Mouse (Mus musculus): Measurements from ENCODE around the gene Rpl34.

Gene Rpl34

GRCm38 (mm10) chr3:130730189-130730653, at the start of gene Rpl34:
Gene Rpl34, minus strand, starts transcription at chr3:130730398.
- peak; percentile 93 for DNase-seq (ENCODE audit: low spot score)

- no peak for DNase-seq (ENCODE audit: low spot score)
Measured at GRCm38 (mm10) chr3:130768172-130768571, 38.0 kb upstream of the Rpl34 start.

- DNase-seq (ENCODE audit: low spot score): no peak
Measured at GRCm38 (mm10) chr3:130764091-130764490, 33.9 kb upstream of the Rpl34 start.

GRCm38 (mm10) chr3:130760711-130761435, 30.7 kb upstream of the Rpl34 start:
- peak; percentile 64 for DNase-seq (ENCODE audit: low spot score)

GRCm38 (mm10) chr3:130758157-130758841, 28.1 kb upstream of the Rpl34 start:
- DNase-seq (ENCODE audit: low spot score): no peak

GRCm38 (mm10) chr3:130757117-130757852, 27.1 kb upstream of the Rpl34 start:
- no peak for DNase-seq (ENCODE audit: low spot score)

GRCm38 (mm10) chr3:130749206-130749605, 19.0 kb upstream of the Rpl34 start:
- no peak for DNase-seq (ENCODE audit: low spot score)

- no peak for DNase-seq (ENCODE audit: low spot score)
Measured at GRCm38 (mm10) chr3:130746673-130747619, 16.7 kb upstream of the Rpl34 start.

- no peak for DNase-seq (ENCODE audit: low spot score)
Measured at GRCm38 (mm10) chr3:130737652-130738361, 7.6 kb upstream of the Rpl34 start.

GRCm38 (mm10) chr3:130736758-130737157, 6.6 kb upstream of the Rpl34 start:
- DNase-seq (ENCODE audit: low spot score): no peak

GRCm38 (mm10) chr3:130729472-130730188, 568 bp downstream of the Rpl34 start:
- DNase-seq (ENCODE audit: low spot score): peak; percentile 28

- DNase-seq (ENCODE audit: low spot score): no peak
Measured at GRCm38 (mm10) chr3:130727676-130728075, 2.5 kb downstream of the Rpl34 start.

- DNase-seq (ENCODE audit: low spot score): no peak
Measured at GRCm38 (mm10) chr3:130727036-130727435, 3.2 kb downstream of the Rpl34 start.

- DNase-seq (ENCODE audit: low spot score): no peak
Measured at GRCm38 (mm10) chr3:130725718-130726117, 4.5 kb downstream of the Rpl34 start.

GRCm38 (mm10) chr3:130722733-130723478, 7.3 kb downstream of the Rpl34 start:
- DNase-seq (ENCODE audit: low spot score): no peak

- no peak for DNase-seq (ENCODE audit: low spot score)
Measured at GRCm38 (mm10) chr3:130720225-130720624, 10.0 kb downstream of the Rpl34 start.

- DNase-seq (ENCODE audit: low spot score): no peak
Measured at GRCm38 (mm10) chr3:130718871-130719270, 11.3 kb downstream of the Rpl34 start.

- DNase-seq (ENCODE audit: low spot score): no peak
Measured at GRCm38 (mm10) chr3:130716555-130716954, 13.6 kb downstream of the Rpl34 start.

GRCm38 (mm10) chr3:130714775-130715568, 15.2 kb downstream of the Rpl34 start:
- peak; percentile 73 for DNase-seq (ENCODE audit: low spot score)

All from urinary bladder, postnatal 14 days (tissue).